Mouse (Mus musculus) testis, adult 2 months (tissue): ENCODE measurements around the gene Camta1.

Experiments
- CTCF ChIP-seq: fragments of 200-500 bp; IDR thresholded peaks from 2 replicates; pipeline ENCODE4 v1.5.1; 2012; ENCODE audit warnings: low read depth, mild to moderate bottlenecking, inconsistent platforms, low read length, moderate library complexity; ENCODE audit not compliant: control insufficient read depth, insufficient read depth, insufficient replicate concordance
- POLR2A ChIP-seq: fragments of 200-500 bp; IDR thresholded peaks from 2 replicates; pipeline ENCODE4 v1.6.1; 2012; ENCODE audit warnings: low read depth, mild to moderate bottlenecking, inconsistent platforms, low read length, moderate library complexity; ENCODE audit not compliant: control insufficient read depth

DNA sequence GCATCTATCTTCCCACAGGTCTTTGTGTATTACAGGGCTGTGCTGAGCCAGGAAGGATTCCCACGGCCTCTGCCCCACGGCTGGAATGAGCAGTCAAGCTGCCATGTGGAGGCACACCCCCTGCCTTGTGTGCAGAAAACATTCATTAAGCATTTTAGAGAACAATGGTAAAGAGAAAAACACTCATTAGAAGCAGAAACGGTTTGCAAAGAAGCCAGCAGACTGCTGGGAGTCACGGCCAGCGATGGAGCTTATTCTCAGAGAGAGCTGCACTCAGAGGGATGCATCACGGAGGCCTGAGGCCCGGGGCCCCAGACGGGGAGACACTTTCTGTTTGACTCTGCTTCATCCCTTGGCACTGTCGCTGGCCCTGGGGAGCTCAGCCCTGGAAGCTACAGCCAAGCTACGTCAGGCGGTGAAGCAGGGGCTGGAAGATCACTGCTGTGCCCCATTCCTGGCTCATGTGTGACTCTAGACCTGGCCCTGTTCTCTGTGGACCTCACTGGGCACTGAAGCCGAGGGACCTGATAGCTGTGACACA, 575.7 kb downstream of the Camta1 start:
- TF ChIP-seq CTCF (no peak), POLR2A (no peak)
